Mouse (Mus musculus): ENCODE measurements at regions not wholly inside any gene's neighbourhood (a gene's known extent, or its start where the extent isn't known, plus 50 kb on each side); places are given as distances from the start of the nearest gene placed in this dataset.

GRCm38 (mm10) chr14:90447971-90448370 lies 1976.8 kb upstream of the Pcdh20 start:
- no peak for TF ChIP-seq CTCF (IDR thresholded peaks at IDR 0.05; ENCODE audit: low read depth, low read length)
- no peak for TF ChIP-seq GATA1 (IDR thresholded peaks at IDR 0.05; ENCODE audit: borderline replicate concordance, low read length)
- no peak for TF ChIP-seq TAL1 (conservative IDR thresholded peaks at IDR 0.05; ENCODE audit: low read depth, low read length)
- no peak for TF ChIP-seq POLR2AphosphoS5 (IDR thresholded peaks at IDR 0.05; ENCODE audit: insufficient replicate concordance, low read depth, low read length)
